Mouse (Mus musculus) ovary, postnatal 14 days (tissue): ENCODE measurements around the gene Pam16.
"Not testable (repeated sequence)": the region's sequence is repeated elsewhere in the genome, so short reads cannot be mapped to it uniquely, and the experiment has no call there.

Experiments used
- DNase-seq: peaks from one replicate; pipeline ENCODE4 v3.0.0; 2022; ENCODE audit warnings: low spot score

Pam16 gene

GRCm38 (mm10) chr16:4592909-4593875 is 31.6 kb downstream of the Pam16 start:
- no peak for DNase-seq

- DNase-seq: no peak
These were observed 34.6 kb downstream of the Pam16 start for GRCm38 (mm10) chr16:4590236-4590635.

GRCm38 (mm10) chr16:4587516-4588210 is 37.1 kb downstream of the Pam16 start:
- DNase-seq: no peak

GRCm38 (mm10) chr16:4586531-4587123 is 38.2 kb downstream of the Pam16 start:
- DNase-seq: peak; percentile 95

- no peak for DNase-seq
These were observed 38.9 kb downstream of the Pam16 start for GRCm38 (mm10) chr16:4585642-4586530.

GRCm38 (mm10) chr16:4584438-4584837 is 40.4 kb downstream of the Pam16 start:
- no peak for DNase-seq

- no peak for DNase-seq
These were observed 41.0 kb downstream of the Pam16 start for GRCm38 (mm10) chr16:4583807-4584206.

- not testable (repeated sequence) for DNase-seq
These were observed 43.6 kb downstream of the Pam16 start for GRCm38 (mm10) chr16:4581179-4581578.

GRCm38 (mm10) chr16:4578630-4579029 is 46.2 kb downstream of the Pam16 start:
- no peak for DNase-seq

GRCm38 (mm10) chr16:4576873-4577272 is 47.9 kb downstream of the Pam16 start:
- DNase-seq: no peak

- DNase-seq: no peak
These were observed 48.8 kb downstream of the Pam16 start for GRCm38 (mm10) chr16:4576038-4576437.

GRCm38 (mm10) chr16:4570737-4571136 is 54.1 kb downstream of the Pam16 start:
- DNase-seq: no peak

GRCm38 (mm10) chr16:4567912-4568311 is 56.9 kb downstream of the Pam16 start:
- DNase-seq: peak; percentile 83
